Mouse (Mus musculus): ENCODE measurements around the gene Slc52a3. TPM values are rescaled to one million over a fixed set of nuclear protein-coding genes. Genes with fewer than 3 reads are reported as not detected.

Slc52a3 gene
- total RNA-seq, 2 experiments from 2014 or later = 0.07 to 1.0 TPM

DNA sequence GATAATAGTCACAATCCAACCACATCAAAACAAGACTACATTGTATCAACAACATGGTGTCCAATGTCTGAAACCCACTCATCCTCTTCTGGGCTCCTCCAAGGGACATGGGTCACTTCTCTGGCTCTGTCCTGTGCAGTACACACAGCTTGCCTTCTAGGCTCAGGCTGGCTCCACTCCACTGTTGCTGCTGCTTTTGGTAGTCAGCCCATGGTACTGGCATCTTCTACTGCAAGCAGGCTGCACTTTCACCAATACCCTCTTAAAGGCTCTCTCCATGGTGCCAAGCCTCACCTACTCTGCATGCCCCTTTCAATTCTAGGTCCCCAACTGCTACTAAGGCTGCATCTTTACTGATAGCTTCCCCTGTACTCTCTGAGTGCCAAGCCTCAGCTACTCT is 43.8 kb downstream of the Slc52a3 start:
- no peak for ATAC-seq (ENCODE audit: poor library complexity, severe bottlenecking)

DNA sequence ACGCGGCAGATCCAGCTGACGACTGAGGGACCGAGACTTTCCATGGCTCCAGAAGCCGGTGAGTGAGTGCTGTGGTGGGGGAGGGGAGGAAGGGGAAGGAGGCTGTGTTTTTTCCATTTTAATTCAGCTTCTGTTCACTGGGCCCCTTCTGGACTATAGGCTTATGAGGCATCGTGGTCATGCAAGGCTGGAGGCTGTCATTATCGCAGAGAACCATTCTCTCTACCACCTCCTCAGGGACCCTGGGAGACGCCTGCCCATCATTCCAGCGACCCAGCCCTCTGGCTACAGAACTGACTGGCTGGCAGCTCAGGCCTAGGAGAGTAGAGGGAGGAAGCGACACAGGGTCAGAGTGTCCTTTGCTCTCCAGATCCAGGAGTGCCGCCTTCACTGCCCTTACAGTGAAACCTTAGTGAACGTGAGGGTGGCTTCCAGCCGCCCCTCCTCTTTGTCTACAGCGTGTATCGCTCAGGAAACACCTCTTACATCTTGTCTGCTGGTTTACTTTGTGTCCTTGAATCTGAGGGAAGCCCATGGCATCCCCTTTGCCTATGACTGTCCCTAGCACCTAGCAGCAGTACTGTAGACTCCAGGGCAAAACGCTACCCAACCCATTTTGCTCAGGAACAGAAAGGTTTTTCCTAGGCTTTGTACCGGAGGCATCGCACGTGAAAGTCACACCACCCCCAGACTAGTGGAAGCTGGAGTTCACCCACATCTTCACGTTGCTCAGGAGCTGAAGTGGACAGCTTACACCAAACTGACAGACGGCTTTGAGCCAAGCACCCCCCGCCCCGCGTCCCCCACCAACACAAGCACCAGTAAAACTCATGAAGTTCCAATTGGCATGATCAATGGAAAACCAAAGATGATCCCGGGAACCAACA is 51.0 kb downstream of the Slc52a3 start:
- no peak for ATAC-seq (ENCODE audit: poor library complexity, severe bottlenecking)

DNA sequence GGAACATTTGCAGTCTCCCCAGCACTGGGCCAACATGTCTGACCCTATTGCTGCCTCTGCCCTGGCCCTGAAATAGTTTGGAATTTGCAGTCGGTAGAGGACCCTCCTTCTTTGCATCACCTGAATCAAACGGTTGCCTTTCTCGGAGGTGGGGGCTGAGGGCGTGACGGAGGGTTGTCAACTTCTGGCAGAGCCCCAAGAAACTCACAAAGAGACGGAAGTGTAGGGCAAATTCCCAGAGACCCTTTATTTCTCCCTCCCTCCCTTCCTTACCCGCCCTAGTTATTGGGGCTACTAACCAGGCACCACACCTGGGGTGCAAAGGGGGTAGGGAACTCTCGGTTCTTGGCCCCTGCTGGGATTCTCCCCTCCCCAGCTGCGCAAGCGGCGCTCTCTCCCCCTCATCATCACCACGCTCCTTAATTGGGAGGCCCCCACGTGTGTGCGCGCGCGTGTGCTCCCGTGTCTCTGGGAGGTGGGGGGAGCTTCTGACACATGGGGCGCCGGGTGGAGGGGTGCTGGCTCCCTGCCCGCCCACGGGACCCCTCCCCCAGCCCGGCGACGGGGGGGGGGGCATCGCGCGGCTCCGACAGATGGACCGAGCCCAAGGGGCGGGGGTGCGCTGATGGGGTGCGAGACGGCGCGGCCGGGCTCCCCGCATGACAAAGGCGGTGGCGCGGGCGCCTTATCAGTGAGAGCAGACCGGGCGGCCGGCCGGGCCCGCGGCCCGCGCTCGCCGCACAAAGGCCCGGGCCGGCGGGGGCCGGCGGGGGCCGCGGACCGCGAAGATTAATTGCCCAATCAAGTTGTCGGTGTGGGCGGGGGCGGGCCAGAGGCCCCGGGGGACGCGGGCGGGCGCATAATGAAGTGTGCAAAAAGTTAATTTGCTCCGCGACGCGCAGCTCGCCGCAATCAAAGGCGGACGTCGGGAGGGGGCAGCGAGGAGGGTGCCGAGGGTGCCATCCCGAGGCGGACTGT is 52.0 kb downstream of the Slc52a3 start:
- no peak for ATAC-seq (ENCODE audit: poor library complexity, severe bottlenecking)

DNA sequence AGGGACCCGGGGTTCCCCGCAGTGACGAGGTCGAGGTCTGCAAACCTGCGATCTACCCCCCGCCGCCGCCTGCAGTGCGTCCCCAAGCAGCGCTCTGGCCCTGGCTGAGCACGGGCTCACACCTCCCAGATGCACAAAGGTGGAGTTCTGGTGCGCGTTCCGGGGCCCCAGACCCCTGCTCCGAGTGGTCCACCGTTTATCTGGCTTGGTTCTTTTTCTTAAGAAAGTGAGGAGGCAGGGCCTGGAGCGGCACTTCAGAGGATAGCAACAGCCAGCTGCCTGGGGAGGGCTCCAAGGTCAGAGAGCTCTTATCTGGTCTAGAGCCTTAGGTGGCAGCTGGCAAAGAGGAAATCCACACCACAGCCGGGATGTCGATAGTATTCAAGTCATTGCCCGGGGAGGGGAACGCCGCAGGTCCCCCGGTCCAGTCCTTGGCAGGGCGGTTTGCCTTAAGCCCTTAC is 52.7 kb downstream of the Slc52a3 start:
- ATAC-seq (ENCODE audit: poor library complexity, severe bottlenecking) = no peak

DNA sequence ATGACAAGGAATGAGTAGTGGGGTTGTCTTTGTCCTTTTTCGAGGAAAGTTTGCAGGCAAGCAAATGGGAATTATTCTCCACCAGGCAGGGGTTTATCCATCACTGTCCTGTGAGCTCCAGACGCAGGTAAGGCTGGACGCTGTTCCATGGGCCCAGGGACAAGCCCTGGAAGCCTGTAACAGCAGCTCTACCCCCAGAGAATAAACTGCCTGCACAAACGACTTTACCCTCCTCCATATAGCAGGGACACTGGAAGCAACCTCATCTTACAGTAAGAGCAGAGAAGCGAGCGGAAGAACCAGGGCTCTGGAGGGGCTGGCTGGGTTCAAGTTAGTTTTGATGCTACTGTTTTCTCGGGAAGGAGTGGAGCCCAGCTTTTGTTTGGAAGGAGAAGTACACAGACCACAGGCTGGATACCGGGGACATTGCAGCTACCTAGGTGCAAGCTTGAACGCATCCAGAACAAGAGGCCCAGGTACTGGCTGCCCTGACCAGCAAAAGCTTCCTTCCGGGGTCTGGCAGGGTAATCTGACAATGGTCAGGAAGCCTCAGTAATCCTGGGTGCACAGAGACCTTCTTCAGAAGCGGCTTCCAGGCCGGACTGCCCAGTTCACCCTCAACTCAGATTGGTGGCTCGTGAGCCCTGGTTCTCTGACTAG is 53.4 kb downstream of the Slc52a3 start:
- ATAC-seq (ENCODE audit: poor library complexity, severe bottlenecking) = no peak

DNA sequence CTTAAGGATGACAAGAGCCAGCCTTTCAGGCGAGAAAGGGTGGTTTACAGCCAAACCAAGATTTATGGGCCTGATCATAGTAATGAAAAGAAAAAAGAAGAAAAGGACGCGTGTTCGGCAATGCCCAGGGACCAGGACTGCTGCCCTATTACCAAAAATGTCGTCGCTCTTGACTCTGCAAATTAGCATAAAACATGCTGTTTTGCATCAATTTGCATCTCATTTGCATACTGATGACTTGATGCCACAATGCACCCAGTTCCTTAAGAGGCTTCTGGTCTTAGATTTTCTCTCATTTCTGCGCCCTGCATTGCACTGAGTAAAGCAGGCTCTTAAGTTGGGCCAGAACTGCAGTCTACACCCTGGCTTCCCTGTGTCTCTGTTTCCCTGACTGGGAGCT is 54.0 kb downstream of the Slc52a3 start:
- no peak for ATAC-seq (ENCODE audit: poor library complexity, severe bottlenecking)

DNA sequence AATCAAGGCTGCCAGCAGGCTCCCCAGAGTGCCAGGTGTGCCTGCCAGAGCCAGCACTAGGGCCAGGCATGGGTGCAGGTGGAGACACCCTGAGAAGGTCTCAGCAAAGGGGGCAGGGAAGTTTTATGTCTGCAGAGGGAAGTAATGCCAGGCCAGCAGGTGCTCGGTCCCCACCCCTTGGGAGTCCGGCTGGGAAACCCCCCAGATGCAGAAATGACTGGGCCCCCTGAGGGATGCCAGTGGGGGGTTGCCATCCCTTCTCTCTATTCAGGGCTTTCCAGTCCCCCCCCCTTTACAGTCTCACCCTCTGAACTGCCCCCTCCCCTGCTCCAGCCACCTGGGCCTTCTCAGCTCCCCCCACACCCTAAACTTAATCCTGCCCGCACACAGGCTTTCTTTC is 55.7 kb downstream of the Slc52a3 start:
- no peak for ATAC-seq (ENCODE audit: poor library complexity, severe bottlenecking)

DNA sequence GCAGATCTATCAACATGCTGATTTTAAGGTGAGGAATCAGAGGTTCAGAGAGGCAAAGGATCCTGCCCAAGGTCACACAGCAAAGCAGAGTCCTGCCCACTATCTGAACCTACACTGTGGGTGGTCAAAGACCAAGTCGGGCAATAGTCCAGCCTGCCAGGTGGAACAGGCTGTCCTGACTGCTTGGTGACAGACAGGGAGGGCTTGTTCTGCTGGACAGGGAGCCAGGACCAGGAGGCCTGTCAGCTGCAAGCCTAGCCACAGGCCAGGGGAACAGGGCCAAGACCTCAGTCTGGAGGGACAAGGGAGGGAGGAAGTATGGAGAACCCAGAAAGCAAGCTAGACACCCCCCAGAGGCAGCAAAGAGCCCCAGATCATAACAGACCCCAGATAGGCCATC is 59.1 kb downstream of the Slc52a3 start:
- no peak for ATAC-seq (ENCODE audit: poor library complexity, severe bottlenecking)

DNA sequence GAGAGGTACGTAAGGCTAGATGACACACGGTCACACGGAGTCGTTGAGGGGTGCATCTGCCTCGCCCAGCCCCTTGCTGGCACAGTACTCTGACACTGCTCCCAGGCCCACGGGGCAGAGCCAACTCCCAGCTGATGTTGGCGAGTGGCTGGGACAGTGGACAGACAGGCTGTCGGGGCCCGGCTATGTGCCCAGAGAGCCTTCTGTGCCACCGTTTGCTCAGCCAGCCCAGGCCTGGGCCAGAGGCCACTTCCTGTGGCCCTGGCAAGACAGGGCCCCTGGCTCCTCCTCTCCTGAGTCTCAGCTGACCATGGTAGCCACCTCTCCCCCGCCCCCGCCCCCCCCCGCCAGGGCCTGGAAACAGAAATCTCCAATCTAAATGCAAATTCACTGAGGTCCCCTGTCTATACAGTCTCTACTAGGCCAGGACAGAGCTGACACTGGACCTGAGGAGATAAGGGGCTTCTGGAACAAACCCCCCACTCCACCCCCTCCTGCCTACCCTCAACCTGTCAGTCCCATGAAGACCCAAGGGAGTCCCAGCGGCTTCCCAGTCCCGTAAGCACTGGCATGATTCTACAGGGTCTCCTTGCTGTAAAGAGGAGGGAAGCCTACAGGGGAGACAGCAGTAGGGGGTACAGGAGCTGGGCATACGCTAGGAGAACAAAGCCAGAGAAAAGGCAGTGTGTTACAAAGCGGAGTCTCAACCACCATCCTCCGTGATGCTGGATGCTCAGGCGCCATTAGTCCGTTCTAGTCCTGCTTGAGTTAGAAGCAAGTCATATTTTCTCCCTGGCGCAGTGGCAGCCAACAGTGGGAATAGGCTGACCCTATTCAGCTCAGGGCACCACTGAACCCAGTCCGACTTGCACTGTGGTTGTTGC is 60.3 kb downstream of the Slc52a3 start:
- no peak for ATAC-seq (ENCODE audit: poor library complexity, severe bottlenecking)

DNA sequence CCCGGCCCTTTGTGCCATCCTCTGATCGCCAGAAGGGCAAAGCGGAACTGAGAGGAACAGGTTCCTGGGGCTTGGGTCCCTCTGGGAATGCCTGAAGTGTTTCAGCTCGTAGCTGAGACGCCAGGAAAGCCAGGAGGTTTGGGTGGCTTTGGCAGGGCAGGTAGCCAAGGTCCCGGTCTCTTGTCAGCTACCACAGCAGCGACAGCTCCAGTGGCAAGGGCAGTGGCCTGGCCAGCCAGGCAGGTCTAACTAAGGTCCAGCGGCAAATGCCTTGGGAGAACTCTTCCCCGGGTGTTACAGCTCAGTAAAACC is 60.9 kb downstream of the Slc52a3 start:
- no peak for ATAC-seq (ENCODE audit: poor library complexity, severe bottlenecking)

Other genes with a start within 250 kb of the Slc52a3 start
- not detected in 2 replicates for gene Rspo4, start 153.6 kb upstream of the Slc52a3 start, total RNA-seq (2015)
- gene Rspo4, start 153.6 kb upstream of the Slc52a3 start, total RNA-seq (2017) = not detected in 2 replicates
- gene Angpt4, start 85.3 kb upstream of the Slc52a3 start, total RNA-seq (2015) = not detected in 2 replicates
- 0.26 TPM in 1 of 2 replicates, not detected in the other for gene Angpt4, start 85.3 kb upstream of the Slc52a3 start, total RNA-seq (2017)
- gene Fam110a, start 16.3 kb upstream of the Slc52a3 start, total RNA-seq (2015) = 7.8 and 14.8 TPM in 2 replicates
- 6.0 and 8.6 TPM in 2 replicates for gene Fam110a, start 16.3 kb upstream of the Slc52a3 start, total RNA-seq (2017)
- gene Scrt2, start 85.0 kb downstream of the Slc52a3 start, total RNA-seq (2015) = not detected in 2 replicates
- gene Scrt2, start 85.0 kb downstream of the Slc52a3 start, total RNA-seq (2017) = not detected in 2 replicates
- gene Srxn1, start 109.0 kb downstream of the Slc52a3 start, total RNA-seq (2015) = 0.96 and 1.9 TPM in 2 replicates
- 2.0 and 2.5 TPM in 2 replicates for gene Srxn1, start 109.0 kb downstream of the Slc52a3 start, total RNA-seq (2017)
- not detected in 2 replicates for gene Tcf15, start 147.1 kb downstream of the Slc52a3 start, total RNA-seq (2015)
- not detected in 2 replicates for gene Tcf15, start 147.1 kb downstream of the Slc52a3 start, total RNA-seq (2017)
- gene Csnk2a1, start 230.3 kb downstream of the Slc52a3 start, total RNA-seq (2015) = 53.9 and 60.9 TPM in 2 replicates
- 95.3 and 105 TPM in 2 replicates for gene Csnk2a1, start 230.3 kb downstream of the Slc52a3 start, total RNA-seq (2017)